Mouse (Mus musculus): ENCODE results near the gene Itgad.

Gene Itgad

DNA sequence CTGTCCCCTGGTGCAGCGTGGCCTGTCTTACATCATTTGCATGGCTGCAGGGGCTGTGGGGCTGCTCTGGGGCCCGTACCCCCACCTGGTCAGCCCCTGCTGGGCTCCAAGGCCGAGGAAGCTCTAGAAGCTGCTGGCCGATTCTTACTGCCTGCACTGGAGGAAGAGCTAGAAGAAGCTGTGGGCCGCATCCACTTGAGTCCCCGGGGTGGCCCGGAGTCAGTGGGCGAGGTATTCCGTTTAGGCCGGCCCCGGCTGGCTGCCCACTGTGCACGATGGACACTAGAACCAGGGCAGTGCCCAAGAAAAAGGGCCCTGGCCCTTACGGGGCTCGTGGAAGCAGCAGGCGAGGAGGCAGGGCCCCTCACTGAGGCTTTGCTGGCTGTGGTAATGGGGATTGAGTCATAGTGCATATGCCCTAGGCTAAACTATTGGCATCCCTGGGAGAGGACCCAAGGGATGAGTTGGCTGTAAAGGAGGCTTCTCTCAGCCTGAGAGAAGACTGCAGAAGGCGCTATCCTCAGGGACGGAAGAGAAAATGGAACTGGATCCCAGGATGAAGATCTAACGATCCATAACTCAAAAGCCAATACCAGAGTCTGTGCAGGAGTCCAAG lies 90.3 kb downstream of the Itgad start:
- DNase-seq, result no peak

DNA sequence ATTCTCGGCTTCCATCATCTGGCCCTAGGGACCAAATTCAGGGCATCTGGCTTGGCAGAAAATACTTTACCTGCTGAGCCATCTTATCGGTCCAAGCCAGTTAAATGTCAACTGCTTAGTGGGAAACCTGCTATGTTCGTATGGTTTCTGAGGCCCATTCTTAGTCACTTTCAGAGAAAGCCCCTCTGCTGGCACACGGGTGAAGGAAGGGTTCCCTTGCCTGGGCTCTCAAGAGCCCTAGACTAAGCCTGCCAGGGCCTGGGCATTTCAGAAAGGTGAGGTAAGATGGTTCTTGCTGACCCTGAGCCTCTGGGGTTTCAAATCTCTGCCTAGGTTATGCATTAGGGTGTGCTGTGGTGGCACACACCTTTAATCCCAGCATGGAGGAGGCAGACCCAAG lies 91.4 kb downstream of the Itgad start:
- no peak for DNase-seq

- peak; percentile 68 to 70 for DNase-seq
Measured at GRCm38 (mm10) chr7:128246496-128247391, 92.6 kb downstream of the Itgad start, which contains the start of gene Tgfb1i1. Tgfb1i1 (plus strand) TSS chr7:128246812.

- DNase-seq, result peak; percentile 88 to 94
Measured at GRCm38 (mm10) chr7:128247443-128247842, 93.3 kb downstream of the Itgad start.

- DNase-seq, result no peak
Measured at GRCm38 (mm10) chr7:128248081-128249042, 94.2 kb downstream of the Itgad start.

DNA sequence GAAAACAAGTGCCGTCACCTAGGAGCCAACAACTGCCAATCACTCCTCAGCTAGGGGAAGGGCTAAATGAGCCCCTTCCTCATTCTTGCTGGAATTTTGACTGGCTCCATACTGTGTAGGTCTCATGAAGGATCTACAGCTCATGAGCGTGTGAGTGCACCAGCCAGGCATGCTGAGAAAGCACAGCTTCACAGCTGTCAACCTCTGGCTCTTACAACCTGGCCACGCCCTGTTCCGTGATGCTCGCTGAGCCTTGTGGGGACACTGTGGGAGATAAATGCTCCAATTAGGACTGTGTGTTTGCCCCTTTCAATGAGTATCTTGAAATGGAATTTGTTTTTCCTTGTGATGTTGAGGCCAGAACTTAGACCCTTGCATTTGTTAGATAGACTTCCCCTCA lies 95.8 kb downstream of the Itgad start:
- no peak for DNase-seq

DNA sequence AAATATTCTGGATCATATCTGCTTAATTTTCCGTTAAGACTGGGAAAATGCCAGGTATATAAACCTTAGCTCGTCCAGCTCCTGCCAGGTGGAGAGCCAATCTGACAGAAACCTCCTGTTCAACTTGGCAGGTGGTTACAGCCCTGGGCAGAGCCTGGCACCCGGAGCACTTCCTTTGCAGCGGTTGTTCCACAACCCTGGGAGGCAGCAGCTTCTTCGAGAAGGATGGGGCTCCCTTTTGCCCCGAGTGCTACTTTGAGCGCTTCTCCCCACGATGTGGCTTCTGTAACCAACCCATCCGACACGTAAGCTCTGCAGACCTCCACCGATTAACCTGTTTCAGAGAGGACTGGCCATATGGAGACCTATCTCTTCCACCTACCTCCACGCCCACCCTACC lies 97.8 kb downstream of the Itgad start:
- DNase-seq, result no peak

DNA sequence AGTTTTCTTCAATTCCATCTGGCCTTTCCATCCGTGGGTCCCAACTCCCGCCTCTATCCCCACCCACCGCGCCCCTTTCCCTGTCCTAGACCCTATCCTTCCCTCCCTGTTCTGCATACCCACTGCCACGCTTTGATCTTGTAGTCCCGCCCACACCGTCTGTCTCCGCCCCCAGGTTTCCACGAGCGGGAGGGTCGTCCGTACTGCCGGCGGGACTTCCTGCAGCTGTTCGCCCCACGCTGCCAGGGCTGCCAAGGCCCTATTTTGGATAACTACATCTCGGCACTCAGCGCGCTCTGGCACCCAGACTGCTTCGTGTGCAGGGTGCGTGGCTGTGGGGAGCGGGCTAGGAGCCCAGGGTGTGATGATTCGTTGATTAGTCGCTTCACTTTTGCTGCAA lies 98.4 kb downstream of the Itgad start:
- DNase-seq, result peak in 1 of 2 experiments; percentile 43

DNA sequence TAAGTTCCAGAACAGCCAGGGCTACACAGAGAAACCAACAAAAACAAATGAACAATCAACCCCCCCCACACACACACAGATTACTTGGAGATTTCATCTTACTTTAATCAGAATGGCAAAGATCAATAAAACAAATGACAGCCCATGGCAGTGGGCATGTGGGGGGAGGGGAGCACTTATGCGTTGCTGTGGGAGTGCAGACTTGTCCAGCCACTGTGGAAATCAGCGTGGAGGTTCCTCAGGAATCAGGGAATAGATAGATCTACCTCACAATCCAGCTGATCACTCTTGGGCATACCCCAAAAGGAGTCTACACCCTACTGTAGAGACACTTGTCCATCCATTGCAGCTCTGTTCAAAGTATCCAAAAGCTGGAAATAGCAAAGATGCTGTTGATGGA lies 100.8 kb downstream of the Itgad start:
- no peak for DNase-seq

GRCm38 (mm10) chr7:128255757-128256156 lies 101.6 kb downstream of the Itgad start:
- DNase-seq, result no peak

DNA sequence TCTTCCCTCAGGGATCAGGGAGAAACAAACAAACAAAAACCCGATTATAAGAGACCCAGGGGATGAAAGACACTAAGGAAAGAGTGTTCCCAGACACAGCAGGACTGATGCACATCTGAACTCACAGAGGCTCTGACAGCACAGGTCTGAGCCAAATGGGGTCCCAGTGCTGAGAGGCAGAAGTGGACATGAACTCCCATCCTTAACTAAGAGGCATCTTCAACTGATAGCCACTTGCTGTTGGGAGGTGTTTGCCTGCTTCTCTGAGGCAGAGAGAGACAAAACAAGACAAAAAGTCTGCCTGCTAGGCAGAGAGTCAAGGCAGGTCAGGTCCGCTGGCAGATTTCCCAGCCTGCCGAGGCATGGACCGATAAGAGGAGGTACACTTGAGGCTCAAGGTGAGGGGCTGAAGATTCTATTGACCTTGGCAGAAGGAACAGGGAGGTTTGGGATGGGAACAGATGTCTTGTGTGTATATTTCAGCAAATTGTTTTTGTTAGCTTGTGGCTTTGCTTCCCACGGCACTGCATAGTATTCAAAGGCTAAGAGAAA lies 102.7 kb downstream of the Itgad start:
- DNase-seq, result peak; percentile 34 to 68

DNA sequence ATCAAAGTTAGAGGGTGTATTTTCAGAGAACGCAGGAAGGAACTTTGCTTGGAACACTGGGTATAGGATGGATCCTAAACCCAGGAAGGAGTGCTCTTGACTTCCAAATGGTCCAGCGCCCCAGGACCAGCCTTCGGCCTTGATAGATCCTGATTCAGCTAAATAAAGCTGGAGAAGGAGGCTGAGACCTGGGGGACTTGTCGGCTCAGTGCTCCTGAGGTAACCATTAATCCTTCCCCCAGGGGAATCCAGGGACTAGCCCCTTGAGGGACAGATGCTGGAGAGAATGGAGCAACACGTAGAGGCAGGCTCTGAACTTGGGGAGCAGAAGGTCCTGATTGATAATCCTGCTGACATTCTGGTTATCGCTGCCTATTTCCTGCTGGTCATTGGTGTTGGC lies 111.2 kb downstream of the Itgad start, which contains the start of gene Slc5a2:
Slc5a2 (plus strand) TSS at position 247 of the 400 bp plus-strand sequence.
- DNase-seq, result peak; percentile 51 to 65

DNA sequence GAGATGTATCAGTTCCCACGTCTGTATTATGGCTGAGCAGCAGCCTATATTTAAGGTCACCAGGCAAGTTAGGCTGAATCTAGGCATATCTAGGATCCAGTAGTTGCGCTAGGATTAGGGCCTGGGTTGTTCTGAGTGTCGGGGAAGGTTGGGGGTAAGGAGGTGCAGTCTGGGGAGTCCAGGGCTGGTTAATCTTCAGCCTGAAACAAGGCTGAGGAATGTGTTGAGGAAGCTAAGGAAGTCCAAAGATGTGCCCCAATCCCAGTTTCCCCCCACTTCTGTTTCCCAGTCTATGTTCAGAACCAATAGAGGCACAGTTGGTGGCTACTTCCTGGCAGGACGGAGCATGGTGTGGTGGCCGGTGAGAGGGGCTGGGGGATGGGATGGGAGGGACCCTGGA lies 111.9 kb downstream of the Itgad start:
- peak; percentile 32 to 63 for DNase-seq

DNA sequence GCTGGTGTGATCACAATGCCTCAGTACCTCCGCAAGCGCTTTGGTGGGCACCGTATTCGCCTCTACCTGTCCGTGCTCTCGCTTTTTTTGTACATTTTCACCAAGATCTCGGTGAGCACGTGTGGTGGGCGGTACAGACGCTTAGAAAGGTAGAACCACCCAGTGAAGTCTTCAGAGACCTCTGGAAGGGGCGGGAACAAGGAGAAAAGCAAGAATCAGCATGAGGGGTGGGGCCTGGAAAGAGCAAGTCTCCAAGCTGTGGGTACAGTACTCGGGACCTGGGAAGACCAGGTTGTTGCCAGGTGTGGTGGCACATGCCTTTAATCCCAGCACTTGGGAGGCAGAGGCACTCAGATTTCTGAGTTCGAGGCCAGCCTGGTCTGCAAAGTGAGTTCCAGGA lies 113.2 kb downstream of the Itgad start:
- peak; percentile 58 to 71 for DNase-seq

- no peak for DNase-seq
Measured at GRCm38 (mm10) chr7:128267813-128268212, 113.6 kb downstream of the Itgad start.

- no peak for DNase-seq
Measured at GRCm38 (mm10) chr7:128270431-128270850, 116.3 kb downstream of the Itgad start.

GRCm38 (mm10) chr7:128271496-128271895 lies 117.3 kb downstream of the Itgad start:
- DNase-seq, result no peak
